Mouse (Mus musculus): ENCODE measurements around the gene Zfp750.

Zfp750 gene

DNA sequence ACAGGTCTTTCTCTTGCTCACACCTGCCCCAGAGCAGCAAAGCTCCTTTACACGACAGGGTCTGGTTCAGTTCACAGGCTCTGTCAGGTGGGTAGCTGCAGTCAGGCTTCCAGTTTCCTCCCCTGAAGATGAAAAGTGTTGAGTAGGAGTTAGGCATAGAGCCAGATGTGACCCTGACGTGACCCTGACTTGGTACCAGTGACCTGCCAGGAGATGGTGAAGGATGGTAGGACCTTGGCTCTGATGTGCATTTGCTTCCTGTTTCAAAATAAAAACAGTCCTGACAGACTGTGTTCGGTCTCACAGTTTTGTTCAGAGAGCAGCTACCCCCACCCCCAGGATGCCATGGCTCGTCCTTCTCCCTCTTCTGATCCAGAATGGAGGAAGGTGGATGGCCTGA, 23.3 kb upstream of the Zfp750 start:
- no peak for DNase-seq (ENCODE audit: low read depth, low spot score)

GRCm38 (mm10) chr11:121536528-121536927, 17.4 kb upstream of the Zfp750 start:
- DNase-seq (ENCODE audit: low read depth, low spot score): no peak

GRCm38 (mm10) chr11:121529747-121530146, 10.6 kb upstream of the Zfp750 start:
- no peak for DNase-seq (ENCODE audit: low read depth, low spot score)

DNA sequence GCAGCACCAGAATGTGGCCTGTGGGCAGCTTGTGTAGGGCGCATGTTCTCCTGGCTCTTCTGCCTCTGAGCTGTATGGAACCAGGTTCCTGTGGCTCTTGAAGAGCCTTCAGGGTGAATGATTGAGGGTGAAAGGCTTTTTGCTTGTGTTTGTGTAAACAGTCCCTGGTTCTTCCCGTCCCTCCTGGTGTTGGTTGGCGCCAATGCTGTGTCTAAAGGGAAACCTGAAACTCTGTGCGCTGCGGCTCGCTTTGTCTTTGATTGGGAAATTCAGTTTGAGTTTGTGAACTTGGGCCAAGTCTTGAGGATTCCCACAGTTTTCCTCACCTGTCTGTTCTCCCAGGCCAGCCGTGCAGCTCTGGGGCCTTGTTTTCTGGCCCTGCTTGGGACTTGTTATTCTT, 5.1 kb upstream of the Zfp750 start:
- no peak for DNase-seq (ENCODE audit: low read depth, low spot score)

- DNase-seq (ENCODE audit: low read depth, low spot score): no peak
Measured at GRCm38 (mm10) chr11:121522156-121522762, 3.1 kb upstream of the Zfp750 start.

- no peak for DNase-seq (ENCODE audit: low read depth, low spot score)
Measured at GRCm38 (mm10) chr11:121520761-121521160, 1.6 kb upstream of the Zfp750 start.

DNA sequence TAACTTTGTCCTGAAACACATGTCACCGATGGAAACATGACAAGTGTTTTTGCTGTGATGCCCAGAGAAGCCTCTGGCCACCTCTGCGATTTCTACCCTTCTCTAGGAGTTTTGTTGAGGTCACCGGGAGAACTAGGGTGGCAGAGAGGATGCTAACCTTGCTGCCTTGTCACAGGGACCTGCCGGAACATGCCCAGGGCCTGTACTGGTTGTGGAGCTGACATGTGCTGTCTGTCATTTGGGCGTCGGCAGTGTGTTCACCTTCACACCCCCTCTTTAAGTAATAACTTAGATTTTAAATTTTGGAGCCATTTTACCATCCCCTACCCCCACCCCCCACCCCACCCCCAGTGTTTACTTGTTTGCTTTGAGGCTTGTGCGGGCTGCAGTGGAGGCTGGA, 570 bp upstream of the Zfp750 start:
- no peak for DNase-seq (ENCODE audit: low read depth, low spot score)

- no peak for DNase-seq (ENCODE audit: low read depth, low spot score)
Measured at GRCm38 (mm10) chr11:121517687-121518465, 1.3 kb downstream of the Zfp750 start.

DNA sequence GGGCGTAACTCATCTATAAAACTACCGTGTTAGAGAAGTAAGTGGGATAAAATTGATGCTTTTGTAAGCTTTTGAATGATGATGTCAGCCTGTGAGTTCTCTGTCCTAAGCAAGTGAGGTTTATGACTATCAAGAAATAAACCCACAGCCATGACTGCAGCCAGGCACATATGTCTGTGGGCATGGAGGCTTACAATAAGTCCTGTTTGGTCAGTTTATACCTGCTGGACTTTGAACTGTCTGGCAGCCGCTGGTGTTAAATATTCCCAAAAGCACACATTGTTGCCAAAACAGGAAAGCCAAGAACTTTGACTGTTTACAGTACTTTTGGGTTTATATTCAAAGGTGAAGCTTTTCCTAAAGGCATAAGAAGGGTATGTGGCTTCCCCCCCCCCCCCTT, 2.2 kb downstream of the Zfp750 start:
- no peak for DNase-seq (ENCODE audit: low read depth, low spot score)

DNA sequence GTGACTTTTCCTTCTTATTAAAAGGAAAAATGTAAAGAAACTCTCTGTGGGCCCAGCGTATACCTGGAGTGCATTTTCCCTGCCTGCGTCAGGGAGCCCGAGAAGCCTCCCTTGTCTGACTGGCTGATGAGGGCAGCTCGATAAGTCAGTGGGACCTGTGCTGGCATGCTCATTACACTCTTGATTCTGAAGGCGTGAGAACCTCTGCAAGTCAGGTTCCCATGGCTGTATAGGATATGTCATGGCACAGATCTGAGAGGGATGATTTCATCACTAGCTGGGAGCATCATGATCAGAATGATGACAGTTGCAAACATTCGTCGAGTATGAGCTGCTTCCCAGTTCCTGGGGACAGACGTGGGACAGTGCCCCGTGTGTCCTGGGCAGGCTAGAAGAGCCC, 3.1 kb downstream of the Zfp750 start:
- no peak for DNase-seq (ENCODE audit: low read depth, low spot score)

DNA sequence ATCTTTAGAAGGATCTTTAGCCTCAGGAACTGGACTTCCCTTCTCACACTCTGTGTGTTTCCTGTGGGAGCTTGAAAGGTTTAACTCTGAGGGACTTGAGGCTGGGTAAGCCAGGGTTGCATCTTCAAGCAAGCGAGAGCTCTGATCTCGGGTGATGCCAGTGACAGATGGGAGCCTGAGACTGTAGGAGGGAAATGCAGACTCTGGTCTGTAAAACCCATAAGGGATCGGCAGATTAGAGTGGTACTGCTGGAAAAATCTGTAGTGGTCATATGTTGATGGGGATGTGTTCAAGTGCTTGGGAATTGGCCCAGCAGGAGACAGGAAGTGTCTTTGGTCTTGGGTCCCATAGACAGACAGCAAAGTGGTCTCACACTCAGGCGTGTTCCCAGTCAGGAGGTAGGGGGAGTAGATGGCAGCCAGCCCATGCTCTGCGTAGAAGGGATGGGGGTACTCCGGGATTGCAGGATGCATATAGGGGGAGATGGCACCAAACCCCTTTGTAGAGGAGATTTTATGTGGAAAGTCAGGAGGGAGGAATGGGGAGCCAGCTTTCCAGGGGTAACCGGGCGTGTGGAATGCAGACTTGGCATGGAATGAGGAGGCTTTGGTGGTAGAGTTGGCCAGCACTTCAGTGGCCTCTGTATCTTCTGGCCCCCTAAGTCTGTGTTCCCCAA, 6.1 kb downstream of the Zfp750 start:
- no peak for DNase-seq (ENCODE audit: low read depth, low spot score)

DNA sequence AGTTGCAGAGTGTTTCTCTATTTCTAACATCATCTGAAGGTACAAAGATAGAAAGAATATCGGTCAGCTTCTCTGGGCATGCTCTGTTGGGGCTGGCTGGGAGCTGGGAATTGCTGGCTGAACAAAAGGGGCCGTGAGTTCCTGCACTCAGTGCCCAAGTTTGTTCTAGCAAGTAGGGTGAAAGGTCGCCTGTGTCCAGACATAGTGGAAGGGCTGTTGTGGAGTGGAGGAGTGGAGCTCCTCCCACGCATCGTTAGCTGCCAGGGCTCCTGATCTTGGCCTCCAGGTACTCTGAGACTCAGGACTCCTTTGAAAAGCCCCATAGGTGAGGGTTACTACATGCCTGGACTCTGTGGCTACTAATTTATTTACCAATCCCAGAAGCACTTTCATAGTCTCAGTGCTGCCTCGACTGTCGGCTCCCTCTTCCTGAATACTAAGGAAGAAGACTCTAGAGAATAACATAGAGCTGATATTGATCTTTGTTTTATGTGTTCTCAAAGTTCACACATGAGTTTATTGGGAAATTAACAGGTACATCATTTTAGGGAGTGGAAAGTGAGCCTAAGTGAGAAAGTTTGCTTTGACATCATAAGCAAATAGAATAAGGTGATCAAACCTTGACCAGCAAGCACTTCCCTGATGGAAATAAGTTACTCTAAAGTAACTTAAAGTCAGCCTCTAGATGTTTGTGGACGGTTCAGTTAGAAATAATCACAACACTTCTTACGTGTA, 8.5 kb downstream of the Zfp750 start:
- DNase-seq (ENCODE audit: low read depth, low spot score): no peak

DNA sequence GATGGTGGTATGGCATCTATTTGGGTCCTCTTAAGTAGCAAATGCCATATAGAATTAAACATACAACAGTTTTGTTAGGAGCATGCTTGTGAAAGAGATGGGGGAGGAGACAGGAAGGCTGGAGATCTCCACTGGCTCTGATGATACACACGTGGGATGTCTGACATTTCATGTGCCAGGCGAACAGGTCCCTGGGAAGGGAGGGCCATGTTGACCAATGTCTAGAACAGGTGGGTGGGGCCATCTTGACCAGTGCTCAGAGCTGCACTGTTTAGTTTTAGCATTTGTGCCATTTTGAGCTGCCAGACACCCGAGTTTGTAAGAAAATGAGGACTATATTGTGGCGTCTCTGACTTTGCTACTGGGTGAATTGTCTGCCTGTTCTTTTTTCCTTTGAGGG, 10.7 kb downstream of the Zfp750 start:
- DNase-seq (ENCODE audit: low read depth, low spot score): no peak

DNA sequence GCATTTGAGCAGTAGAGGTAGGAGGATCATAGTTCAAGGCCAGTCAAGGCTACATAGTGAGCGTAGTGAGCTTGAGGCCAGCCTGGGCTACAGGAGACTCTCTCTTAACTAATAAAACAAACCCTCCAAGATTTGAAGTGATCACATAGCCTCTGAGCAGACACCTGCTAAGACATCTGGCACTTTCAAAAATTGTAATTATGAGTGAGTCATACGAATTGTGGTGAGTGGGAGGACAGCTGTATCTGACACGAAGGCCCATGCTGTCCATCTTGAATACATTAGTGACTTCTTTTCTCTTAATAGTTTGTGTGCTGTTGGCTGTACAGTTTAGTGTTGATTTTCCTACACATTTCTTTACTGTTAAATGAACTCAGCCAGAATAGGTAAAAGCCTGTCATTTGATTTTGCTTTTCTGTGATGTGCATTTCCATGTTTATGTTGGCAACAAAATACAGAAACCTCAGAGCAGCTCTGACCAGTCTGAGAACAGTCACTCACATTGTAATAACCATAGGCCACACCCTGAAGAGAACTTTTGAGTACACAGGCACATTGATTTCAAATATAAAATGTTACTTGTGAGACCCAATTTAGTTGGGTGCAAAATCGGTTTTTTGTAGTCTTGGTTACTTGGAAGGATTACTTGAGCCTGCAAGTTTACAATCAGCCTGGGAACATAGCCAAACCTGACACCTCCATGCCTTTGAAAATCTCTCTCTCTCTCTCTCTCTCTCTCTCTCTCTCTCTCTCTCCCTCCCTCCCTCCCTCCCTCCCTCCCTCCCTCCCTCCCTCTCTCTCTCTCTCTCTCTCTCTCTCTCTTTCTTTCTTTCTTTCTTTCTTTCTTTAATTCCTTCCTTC, 16.9 kb downstream of the Zfp750 start:
- DNase-seq (ENCODE audit: low read depth, low spot score): no peak

DNA sequence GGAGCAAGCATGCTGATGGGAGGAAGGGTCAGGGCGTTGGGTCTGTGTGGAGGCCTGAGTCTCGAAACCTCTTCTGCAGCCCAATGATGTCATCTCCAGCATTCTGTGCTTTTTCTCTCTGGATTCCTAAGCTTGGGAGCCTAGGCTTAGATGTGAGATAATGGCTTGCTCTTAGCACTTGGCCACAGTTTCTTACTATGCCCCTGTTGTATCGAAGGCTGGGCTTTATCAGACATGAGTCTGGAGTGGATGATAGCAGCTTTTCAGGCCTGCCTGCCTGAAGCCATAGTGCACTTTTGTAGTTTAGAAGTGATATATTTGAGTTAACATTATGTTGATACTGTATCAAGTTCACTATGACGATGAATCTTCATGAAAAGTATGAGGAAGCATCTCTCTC, 17.6 kb downstream of the Zfp750 start:
- no peak for DNase-seq (ENCODE audit: low read depth, low spot score)

GRCm38 (mm10) chr11:121500595-121500994, 18.5 kb downstream of the Zfp750 start:
- no peak for DNase-seq (ENCODE audit: low read depth, low spot score)

- no peak for DNase-seq (ENCODE audit: low read depth, low spot score)
Measured at GRCm38 (mm10) chr11:121490651-121491050, 28.5 kb downstream of the Zfp750 start.

DNA sequence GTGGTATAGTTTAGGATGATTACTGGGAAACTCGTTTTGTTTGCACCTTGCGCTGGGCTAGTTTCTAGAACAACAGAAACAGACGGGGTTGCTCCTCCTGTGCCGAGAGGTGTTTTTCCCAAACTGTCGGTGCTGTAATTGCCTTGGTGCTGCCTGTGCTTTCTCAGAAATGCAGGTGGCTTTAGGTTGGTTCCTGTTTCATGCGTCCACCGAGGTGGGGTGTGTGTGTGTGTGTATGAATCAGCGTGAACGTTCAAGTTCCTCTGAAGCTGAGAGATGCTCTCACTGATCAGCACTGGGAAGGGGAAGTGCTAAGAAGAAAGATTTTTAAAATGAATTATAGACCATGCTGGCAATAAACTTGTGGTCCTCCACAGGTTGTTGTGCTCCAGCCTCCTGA, 33.3 kb downstream of the Zfp750 start:
- DNase-seq (ENCODE audit: low read depth, low spot score): no peak

DNA sequence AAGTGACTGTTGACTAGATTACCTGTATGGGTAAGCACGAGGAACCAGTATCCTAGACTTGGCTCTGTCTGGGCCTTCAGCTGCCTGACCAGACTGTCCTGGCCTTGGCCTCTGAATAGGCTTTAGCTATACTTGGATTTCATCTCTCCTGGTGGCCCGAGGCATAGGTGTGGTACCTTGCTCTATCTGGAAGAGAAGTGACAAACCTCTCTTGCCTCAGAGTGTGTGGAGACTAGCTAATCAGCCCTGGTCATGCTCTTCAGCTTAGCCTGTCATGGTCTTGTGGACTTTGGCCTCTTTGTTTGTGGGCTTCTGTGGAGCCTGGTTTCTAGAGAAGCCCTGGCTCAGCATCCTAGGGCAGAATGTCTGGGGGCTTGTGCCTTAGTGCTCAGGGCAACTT, 38.0 kb downstream of the Zfp750 start:
- no peak for DNase-seq (ENCODE audit: low read depth, low spot score)

GRCm38 (mm10) chr11:121479476-121480203, 39.5 kb downstream of the Zfp750 start:
- DNase-seq (ENCODE audit: low read depth, low spot score): no peak
